Mouse (Mus musculus) A20 (cell line): Measurements from ENCODE around the gene Miip.

Experiments used
- DNase-seq: peaks from one replicate; pipeline ENCODE4 v3.0.0-alpha.2; 2011; ENCODE audit warnings: low read depth, low spot score

The Miip gene

DNA sequence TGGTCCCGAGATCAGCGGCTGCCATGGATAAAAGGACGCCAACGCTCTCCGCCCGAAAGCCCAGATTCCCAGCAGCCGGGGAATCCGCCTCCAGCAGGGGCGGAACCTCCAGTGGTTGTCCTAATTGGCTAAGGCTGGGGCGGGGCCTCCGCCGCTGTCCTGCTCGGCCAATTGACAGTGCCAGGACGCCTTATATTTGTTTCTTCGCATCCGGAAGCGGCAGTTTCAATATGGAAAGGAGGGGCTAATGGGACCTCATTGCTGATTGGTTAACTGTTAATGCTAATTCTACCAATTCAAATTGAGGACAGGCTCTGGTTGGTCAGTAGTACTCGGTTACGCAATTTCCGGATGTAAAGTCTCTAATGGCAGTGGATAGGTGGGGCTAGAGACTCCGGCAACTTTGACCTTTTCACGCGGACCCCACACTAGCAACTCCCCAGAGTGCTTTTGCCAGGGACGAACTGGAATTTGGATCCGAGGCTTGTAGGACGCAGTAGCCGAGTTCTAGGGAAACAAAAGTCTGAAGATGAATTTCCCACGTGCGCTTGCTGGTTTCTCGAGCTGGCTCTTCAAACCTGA is at the start of gene Miip, which contains the start of gene Fv1:
TSS of gene Miip (minus strand) at position 367 of the 582 bp plus-strand sequence.
TSS of gene Fv1 (plus strand) at position 530 of the 582 bp plus-strand sequence.
- peak; percentile 97 for DNase-seq

DNA sequence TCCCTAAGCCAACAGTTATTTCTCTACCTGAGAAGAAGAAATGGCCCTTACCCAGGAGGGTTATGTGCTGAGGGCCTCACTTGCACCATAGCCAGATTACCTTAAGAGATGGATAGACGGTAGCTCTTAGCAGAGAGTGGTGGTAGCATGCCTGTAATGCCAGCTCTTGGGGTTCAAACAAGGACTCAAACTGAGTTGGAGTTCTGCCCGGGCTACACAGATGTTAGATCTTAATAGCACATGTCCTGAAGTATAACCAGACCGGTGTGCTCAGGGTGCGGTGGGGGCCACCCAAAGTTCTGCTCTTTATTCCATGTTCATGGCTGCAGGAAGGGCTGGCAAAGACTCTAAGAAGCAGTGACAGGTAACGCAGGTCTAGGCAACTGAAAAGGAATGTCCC is 40.9 kb upstream of the Miip start:
- DNase-seq, result no peak

DNA sequence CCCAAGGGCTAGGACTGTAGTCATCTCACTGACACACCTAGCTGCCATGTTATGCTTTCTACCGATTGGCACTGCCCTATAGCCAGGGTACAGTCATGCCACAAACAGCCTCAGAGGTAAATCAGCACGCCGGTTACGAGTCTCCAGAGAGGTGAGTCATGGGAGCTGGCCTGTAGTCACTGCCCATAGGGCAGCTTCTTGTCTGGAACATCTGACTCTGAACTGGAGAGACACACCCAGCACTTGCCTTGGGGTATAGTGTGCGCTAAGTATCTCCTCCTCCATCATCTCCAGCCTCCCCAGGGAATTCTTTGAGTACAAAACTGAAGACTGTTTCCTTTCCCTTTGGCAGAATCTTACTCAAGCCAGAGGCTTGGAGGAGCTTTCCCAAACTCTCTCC is 37.6 kb upstream of the Miip start:
- DNase-seq, result no peak

DNA sequence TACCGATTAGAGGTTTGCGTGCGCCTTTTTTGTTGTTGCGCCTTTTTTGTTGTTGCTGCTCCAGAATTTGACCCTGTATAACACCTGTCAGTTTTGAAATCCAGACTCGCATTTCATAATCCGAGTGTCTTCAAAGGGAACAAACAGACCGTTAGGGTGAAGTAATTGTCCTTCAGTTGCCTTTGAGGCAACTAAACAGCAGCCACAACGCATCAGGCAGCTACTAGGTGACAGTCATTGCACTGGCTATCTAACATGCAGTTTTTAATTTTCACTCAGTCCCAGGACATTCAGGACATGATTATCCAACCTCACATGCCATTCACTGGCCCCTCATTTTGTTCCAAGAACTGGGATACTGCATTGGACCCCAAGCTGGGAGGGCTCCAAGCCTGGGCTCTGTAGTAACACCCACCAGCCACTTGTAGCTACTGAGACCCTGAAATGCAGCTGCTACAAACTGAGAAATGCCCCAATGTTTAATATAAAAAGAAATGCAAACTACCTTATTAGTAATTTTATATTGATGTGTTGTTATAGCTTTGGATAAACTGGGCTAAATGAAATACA is 36.6 kb upstream of the Miip start:
- DNase-seq, result no peak

DNA sequence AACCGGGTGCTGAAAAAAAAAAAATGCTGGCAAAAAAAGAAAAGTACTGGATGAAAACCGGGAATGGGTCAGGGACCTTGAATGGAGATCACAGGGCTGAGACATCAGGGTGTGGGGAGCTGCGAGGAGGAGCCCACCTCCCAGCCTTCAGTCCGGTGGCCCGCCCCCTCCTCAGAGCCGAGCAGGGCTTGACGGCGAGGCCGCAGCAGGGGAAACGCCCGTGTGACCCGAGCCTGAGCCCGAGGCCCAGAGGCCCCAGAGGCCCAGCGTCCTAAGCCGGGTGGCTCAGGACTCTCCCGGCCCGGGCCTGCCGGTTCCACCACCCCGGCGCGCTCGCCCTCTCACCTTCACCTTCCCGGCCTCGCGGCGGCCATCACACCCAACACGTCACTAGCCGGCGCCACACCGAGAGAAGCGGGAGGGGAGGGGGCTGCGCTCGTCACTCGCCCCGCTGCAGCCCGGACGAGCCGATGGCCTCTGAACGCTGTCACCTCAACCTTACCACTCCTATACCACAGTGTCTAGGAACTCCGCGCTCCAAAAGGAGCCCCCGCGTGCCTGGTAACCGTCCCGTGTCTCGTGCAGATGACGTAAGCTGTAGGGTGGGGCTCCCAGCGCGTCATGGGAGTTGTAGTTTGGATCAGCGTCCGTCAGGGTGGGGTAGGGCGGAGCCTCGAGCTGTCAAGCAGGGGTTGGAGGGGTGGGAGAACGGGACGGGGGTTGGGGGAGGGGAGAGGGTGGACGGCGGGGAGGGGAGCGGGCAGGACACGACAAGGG is 35.9 kb upstream of the Miip start, which contains the start of gene Mfn2:
TSS of gene Mfn2 (minus strand) at position 392 of the 777 bp plus-strand sequence.
- peak; percentile 94 for DNase-seq

DNA sequence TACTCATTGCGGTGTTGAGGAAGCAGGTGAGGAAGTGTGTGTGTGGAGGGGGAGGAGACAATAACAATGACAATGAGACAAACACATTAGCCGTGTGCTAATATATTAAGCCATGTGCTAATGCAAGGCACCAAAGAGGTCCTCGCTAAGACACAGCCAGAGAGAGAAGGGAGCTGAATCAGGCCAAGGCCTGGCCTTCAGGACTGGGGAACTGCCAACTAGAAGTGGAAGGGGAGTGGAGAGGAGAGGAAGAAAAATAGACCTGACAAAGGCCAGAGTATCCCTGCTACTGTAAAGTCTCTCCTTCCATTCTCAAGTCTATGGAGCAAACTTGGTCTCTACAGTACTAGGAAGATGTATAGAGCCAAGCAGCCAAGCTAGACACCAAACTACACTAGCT is 35.0 kb upstream of the Miip start:
- DNase-seq, result peak; percentile 7

DNA sequence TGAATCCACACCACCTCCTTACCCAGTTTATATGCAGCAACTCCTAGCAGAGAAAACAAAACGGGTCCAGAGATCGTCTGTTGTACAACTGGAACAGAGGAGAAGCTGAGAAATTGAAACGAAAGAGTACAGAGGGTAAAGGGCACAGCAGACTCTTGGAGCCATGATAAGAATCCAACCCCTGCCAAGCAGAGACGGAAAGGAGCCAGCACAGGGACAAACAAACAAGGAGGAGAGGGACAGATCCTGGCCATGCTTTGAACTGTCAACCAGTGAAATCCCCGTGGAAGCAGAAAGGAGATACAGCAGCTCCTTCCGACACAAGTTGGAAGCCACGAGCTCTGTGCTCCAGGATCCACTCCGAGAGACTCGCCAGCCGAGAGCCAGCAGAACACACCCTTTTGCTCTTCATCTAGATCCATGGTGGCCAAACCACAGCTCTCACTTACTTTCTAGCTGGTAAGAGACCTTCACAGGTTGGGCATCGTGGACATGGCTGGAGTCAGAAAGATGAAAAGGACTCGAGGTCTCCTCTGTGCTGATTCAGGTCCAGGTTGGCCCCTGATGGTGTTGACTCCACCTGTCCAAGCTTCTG is 34.4 kb upstream of the Miip start:
- DNase-seq, result no peak

DNA sequence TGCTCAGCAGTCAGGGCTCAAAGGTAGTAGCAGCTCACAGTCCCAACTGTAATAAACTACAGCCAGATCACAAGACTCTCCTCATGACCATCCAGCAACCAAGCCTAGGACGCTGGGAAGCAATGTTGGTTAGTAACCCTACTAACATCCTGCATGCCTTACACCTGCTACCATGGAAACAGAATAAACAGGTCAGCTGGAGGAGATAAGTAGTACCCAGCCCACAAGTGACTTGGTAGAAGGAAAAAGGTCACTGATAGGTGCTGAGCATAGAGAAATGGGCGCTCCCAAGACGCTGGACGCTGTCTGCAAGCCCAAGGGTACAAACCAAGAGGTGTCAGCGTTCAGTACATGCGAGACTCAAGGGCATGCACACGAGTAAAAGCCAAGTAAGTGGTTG is 31.8 kb upstream of the Miip start:
- no peak for DNase-seq

DNA sequence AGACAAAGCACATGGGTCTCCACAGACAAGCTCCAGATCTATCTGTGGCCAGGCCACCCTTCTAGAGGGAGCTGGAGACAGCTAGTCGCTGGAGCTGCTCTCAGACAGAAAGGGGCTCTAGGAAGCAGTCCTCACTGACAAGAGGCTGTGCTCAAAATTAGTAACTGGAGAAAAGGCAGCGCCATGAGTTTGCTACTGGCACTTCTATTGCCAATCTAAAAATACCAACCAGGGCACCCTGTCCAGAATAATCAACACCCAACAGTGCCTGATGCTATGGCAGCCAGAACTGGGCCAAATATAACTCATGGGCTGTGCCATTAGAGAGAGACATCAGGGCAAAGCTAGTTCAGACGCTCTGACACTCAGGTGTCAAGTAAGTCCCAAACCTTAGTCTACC is 28.7 kb upstream of the Miip start:
- no peak for DNase-seq

DNA sequence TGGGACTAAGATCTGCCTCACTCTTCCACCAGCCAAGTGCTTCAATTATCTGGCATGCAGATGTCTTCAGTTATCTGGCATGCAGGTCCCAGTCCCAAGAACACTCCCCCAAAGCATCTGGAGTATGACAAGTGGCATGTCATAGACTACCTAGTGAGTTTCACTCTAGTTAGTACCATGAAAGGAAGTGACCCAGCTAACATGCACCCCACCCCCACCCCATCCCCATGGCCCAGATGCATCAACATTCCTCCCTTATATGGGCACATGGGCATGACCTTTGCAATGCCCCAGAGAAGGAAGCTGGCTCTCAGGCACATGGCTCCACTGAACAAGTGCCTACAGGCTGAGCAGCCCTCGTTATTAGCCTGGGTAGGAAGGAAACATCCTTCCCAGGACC is 27.8 kb upstream of the Miip start:
- no peak for DNase-seq

DNA sequence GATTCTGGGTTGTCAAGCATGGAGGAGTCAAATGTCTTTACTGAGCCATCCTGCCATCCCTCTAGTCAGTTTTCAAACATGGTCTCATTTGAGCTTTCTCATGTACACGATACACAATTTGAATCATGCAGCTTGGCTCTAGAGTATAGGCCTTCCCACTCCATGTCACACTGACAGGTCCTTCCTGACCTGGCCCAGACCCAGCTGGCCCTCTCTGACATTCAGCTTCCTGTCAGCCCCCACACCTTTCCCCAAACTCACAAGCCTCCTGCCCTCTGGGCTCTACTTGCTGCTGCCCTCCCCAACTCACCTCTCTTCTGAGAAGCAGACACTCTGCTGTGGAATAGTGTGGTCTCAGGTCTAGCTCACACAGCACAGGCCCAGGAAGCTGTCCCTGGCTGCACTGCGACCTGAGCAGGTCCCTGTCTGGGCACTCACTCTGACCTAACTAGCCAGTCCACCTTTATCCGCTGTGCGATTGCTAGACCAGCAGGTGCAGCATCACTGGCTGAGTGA is 27.3 kb upstream of the Miip start:
- DNase-seq, result no peak

DNA sequence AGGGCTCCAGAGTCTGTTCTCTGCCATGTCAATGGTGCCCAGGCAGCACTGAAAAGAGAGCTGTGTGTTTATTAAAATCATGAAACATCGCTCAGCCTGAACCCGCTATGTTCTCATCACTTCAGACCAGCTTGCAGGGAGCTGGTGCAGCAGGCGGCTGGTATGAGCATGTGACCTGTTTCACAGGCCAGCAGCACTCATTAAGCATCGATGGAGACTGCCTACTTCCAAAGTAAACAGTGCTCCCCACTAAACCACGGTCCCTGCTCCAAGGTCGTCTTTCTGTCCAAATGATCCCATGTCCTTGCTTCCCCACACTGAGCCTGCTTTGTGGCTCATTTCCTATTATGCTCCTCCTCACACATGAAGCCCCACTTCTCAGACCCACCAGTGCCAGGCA is 21.7 kb upstream of the Miip start:
- DNase-seq, result no peak

DNA sequence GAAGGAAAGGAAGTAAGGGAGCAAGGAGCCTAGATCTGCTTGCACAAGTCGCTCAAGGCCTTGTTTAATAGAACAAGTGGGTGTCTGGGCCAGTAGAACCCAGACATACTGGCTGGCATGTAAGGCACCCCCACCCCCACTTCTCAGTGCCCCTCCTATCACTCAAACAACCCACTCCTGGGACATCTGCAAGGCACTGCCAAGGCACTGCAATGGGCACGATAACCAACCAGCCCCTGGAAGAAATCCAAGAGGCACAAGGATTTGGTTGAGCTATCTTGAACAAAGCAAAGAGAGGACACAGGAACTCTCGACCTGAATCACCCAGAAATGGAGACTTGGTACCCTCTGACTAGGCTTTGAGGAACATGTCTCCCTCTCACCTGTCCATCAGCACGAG is 19.6 kb upstream of the Miip start:
- DNase-seq, result no peak

DNA sequence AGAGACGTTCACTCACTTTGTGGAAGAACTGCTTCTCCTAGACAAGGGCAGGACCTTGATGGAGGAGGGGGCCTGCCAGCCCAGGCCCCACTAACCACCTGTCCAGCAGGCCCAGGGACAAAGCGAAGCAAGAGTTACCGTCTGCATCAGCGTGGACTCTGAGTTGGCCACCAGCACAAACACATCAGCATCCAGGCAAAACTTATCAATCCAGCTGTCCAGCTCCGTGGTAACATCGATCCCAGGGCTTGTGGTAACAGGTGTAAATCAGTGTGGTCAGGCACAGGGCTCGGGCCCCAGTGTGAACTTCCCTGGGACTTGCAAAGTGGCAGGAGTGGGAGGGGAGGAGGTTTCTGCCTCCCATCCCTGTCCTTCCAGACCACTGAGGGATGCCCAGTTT is 18.7 kb upstream of the Miip start:
- DNase-seq, result no peak

DNA sequence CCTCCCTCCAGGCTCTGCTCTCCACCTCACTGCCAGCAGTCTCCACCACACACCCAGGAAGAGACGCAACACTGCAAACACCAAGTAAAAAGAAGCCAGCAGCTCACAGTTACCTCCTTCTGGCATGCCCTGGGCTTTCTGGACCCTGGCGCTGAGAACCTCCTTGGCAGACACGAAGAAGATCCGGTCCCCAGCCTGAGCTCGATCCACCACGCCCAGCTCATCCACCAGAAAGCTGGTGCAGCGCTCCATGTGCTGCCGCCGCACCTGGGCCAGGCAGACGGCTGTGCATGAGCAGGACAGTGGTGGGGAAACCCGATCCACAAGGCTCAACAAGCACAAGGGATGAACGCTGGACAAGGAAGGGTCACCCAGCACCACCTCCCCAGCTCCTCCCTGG is 17.5 kb upstream of the Miip start:
- DNase-seq, result no peak

DNA sequence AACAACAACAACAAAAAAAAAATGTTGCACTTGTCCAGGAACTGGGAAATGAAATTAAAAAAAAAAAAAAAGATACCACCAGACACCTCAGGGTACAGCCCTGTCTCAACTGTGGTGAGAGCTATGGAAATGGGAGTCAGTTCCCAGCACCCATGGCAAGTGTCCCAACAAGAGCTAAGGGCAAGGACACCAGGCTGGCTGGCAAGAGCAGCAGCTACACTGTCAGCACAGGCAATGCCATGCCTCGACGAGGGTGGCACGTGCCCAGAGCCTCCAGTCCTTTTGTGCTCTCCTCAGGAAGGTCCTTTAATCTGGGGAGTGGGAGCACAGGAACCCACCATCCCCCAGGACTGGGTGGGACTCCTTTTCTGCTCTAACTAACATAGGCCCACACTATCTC is 15.5 kb upstream of the Miip start:
- DNase-seq, result no peak

DNA sequence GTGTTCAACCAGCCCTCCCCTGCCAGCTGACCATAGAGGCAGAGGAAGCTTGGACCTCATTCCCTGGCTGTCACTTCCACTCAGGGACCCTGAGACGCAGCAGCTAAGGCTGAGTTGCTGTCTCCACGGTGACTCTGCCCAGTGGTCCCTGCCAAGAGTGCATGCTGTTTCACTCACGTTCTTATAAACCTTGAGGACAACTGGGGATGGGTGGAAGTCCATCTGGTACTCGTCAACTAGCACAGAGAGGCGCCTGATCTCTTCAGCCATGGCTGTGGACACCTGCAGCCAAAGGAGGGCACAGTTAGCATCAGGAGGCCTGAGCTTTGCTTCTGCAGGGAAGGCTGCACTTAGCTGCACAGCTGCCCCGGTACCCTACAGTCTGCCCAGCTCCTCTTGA is 14.4 kb upstream of the Miip start:
- DNase-seq, result no peak

DNA sequence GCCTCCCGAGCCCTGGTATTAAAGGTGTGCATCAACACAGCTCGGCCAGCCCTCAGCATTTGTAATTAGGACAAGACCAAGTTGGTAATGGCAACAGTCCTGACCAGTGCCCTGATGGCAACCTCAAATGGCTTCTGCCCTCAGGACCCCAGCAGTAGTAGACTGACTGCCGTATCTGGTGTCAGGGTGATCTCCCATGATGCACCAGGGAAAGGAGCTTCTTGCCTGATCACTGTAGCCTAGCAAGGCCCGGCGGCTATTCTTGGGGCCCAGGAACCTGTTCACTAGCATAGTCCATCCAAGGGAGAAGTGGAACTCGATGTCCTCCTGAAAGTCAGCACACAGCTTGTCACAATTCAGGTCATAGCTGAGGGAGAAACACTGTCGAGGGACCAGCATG is 13.2 kb upstream of the Miip start:
- no peak for DNase-seq

DNA sequence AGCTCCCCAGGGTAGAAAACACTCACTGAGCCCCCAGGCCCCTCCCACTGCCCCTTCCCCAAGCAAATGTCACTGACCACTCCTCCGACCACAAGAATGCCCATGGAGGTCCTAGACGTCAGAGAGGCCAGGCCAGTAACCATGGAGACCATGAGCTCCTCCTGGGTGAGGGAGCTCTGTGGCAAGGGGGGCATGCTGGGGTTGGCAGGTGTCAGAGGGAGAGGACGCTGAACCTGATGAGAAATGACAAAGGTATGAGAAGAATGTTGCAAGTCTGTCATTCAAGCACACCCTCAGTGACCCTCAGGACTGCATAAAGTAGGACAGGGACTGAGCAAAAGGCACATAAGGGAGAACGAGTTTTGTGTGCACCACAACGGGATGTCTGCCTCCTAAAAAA is 11.2 kb upstream of the Miip start:
- DNase-seq, result no peak

DNA sequence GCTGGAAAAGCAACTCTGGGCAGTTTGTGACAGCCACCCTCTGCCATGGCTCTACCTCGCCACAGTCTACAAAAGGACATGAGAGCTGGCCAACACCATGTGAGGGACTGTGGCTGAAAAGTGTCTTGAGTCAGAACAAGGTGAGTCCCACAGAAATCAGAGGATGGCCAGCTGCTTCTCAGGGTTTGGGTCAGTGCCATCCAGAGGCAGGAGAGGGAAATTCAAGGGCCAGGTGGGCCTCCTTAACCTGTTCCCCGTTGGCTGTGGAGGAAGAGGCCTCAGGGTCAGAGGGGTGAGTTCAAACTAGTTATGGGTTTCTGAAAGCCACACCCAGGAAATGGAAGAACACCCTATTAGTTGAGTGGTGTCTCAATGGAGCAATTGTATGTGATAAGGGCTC is 10.8 kb upstream of the Miip start:
- DNase-seq, result no peak

DNA sequence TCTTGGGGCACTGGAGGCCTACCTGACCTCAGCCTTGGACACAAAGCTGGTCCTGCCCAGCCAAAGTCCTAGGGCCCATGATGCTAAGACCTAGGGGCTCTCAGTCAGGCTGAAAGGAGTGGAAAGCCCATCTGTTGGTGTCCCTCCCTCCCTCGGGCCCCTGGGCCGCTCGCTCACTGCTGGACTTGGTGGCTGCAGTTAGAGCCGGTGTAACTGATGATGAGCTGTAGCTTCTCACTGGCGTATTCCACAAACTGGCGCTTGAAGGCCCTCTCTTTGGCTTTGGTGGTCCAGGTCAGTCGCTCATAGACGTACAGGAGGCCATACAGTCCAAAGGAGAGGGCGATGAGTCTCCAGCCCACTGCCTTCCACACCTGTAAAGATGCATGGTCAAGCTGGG is 9.9 kb upstream of the Miip start:
- no peak for DNase-seq

DNA sequence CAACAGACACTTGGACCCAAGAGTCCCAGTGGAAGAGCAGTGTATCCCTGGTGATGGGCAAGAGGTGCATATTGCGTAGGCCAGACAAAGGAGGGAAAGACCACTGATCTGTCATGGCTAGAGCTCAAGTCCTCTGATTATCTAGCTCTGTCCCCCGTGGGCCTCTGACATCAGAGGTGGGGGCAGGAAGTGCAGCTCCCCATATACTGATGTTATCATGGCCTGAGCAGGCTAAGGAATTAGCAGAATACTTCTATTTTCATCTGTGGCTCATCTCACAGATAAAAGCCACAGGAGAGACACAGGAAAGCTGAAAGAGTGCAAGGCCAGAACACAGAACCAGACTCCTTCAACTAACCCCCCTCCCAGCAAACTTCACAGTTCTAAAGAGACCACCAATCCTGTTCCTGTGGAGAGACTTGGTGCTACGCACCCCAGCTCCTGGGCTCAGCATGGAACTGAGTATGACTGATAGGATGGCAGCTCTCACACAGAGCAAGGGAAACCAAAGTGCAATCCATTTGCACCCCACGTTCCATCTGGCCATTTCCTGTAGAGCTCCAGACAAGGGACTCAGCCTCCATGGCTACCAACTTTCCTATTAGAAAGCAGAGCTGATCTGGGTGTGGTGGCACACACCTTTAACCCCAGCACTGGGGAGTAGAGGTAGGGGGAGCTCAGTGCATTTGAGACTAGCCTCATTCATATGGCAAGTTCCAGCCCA is 7.4 kb upstream of the Miip start:
- no peak for DNase-seq
